Mouse (Mus musculus): ENCODE measurements around the gene Trpc4ap. TPM values are rescaled to one million over a fixed set of nuclear protein-coding genes. Genes with fewer than 3 reads are reported as not detected.

Gene Trpc4ap
- polyA plus RNA-seq, 1 experiment from 2014 or later: 177 TPM

DNA sequence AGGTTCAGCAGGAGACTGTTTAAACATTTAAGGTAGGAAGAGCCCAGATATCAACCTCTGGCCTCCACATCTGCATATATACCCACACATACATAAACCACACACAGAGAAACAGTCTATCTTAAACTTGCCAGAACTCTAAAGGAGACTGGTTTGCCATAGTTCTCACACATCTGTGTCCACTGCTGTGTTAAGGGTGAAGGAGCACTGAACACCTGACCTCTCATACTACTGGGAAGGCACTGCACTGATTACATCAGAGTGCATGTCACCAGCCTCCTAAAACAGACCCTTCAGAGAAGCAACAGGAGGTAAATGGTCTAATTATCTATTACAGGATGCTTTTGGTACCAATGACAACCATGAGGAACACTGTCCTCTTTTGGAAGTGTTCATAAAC lies 55.3 kb downstream of the Trpc4ap start:
- peaks cover 96% of the 10 kb centered on the region for H3K36me3 ChIP-seq
- H3K27ac ChIP-seq: no peak overlapping the region
- H3K27me3 ChIP-seq: peaks cover 21% of the 10 kb centered on the region
- H3K4me1 ChIP-seq: no peaks in the 10 kb centered on the region
- H3K9me3 ChIP-seq: no peaks in the 10 kb centered on the region
- no peak overlapping the region for H3K4me3 ChIP-seq
- no peak for ATAC-seq (ENCODE audit: insufficient number of reproducible peaks, insufficient read depth, low FRiP score, low TSS enrichment)
- no peak overlapping the region for H3K9ac ChIP-seq
- H3K4me2 ChIP-seq (replicated peaks): no peak overlapping the region

DNA sequence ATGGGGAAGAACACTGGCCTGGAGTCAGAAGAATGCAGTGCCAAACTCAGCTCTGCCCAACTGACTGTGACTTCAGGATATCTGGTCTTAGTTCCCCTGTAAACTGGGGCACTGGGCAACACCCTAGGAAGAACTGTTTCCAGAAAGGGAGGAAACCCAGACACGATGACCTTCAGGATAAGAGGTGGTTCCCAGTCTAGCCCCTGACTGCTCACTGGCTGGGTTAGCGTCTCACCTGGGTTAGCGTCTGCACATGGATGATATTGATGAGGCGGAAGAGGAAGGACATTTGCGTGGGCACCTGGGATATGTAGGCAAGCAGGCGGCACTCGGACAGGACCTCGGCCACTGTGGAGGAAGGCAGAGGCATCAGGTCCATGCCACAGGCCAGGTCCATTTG lies 56.2 kb downstream of the Trpc4ap start:
- Histone ChIP-seq H3K27ac (no peak overlapping the region), H3K9me3 (no peaks in the 10 kb centered on the region), H3K9ac (no peak overlapping the region), H3K4me3 (no peak overlapping the region), H3K36me3 (peaks cover 93% of the 10 kb centered on the region), H3K4me2 (replicated peaks) (no peak overlapping the region), H3K4me1 (no peaks in the 10 kb centered on the region), H3K27me3 (peaks cover 30% of the 10 kb centered on the region)
- 93% methylated on average over 8 of the region's 8 CpGs for WGBS
- ATAC-seq (ENCODE audit: insufficient number of reproducible peaks, insufficient read depth, low FRiP score, low TSS enrichment): no peak

DNA sequence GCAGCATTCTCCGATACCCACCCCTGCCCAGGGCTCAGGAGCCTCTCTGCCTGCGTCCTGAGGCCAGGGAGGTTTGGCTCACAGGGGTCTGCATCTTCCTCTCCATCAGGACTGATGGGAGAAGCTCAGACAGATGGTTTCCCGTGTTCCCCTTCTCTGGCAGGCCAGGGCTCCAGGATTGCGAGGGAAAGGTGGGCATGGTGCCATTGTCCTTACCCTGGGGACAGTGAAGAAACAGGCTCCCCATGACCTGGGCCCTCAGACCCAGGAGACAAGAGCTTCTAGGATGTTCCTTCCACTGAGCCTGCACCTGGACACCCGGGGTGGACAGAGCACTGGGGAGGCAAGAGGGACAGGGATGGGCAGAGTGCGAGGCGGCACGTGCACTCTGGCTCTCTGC lies 57.6 kb downstream of the Trpc4ap start:
- 88% methylated on average over 8 of the region's 8 CpGs for WGBS
- H3K9me3 ChIP-seq: no peaks in the 10 kb centered on the region
- peaks cover 9% of the 10 kb centered on the region; the same call in 1 of the 2 replicates for H3K4me1 ChIP-seq
- H3K4me2 ChIP-seq (replicated peaks): no peak overlapping the region
- H3K27ac ChIP-seq: no peak overlapping the region
- H3K9ac ChIP-seq: no peak overlapping the region
- no peak overlapping the region for H3K4me3 ChIP-seq
- H3K27me3 ChIP-seq: peaks cover 44% of the 10 kb centered on the region
- H3K36me3 ChIP-seq: peaks cover 79% of the 10 kb centered on the region
- ATAC-seq (ENCODE audit: insufficient number of reproducible peaks, insufficient read depth, low FRiP score, low TSS enrichment): no peak

GRCm38 (mm10) chr2:155633731-155634130 lies 58.5 kb downstream of the Trpc4ap start:
- WGBS: 95% methylated on average over 9 of the region's 9 CpGs
- peaks cover 71% of the 10 kb centered on the region for H3K36me3 ChIP-seq

GRCm38 (mm10) chr2:155633121-155633520 lies 59.1 kb downstream of the Trpc4ap start:
- peaks cover 20% of the 10 kb centered on the region; the same call in 1 of the 2 replicates for H3K4me1 ChIP-seq
- H3K9ac ChIP-seq: no peak overlapping the region
- WGBS: 61% methylated on average over 19 of the region's 19 CpGs
- H3K27me3 ChIP-seq: peaks cover 58% of the 10 kb centered on the region
- no peak overlapping the region for H3K4me3 ChIP-seq
- H3K27ac ChIP-seq: no peak overlapping the region
- no peak for ATAC-seq (ENCODE audit: insufficient number of reproducible peaks, insufficient read depth, low FRiP score, low TSS enrichment)
- peaks cover 66% of the 10 kb centered on the region for H3K36me3 ChIP-seq
- H3K4me2 ChIP-seq (replicated peaks): no peak overlapping the region
- no peaks in the 10 kb centered on the region for H3K9me3 ChIP-seq

More at GRCm38 (mm10) chr2:155633731-155634130, 58.5 kb downstream of the Trpc4ap start:
- Histone ChIP-seq H3K27ac (no peak overlapping the region), H3K9me3 (no peaks in the 10 kb centered on the region), H3K9ac (no peak overlapping the region), H3K4me2 (replicated peaks) (no peak overlapping the region), H3K27me3 (peaks cover 52% of the 10 kb centered on the region), H3K4me3 (no peak overlapping the region), H3K4me1 (peaks cover 17% of the 10 kb centered on the region; the same call in 1 of the 2 replicates)
- no peak for ATAC-seq (ENCODE audit: insufficient number of reproducible peaks, insufficient read depth, low FRiP score, low TSS enrichment)

- H3K27me3 ChIP-seq: peaks cover 66% of the 10 kb centered on the region
- peaks cover 20% of the 10 kb centered on the region; the same call in 1 of the 2 replicates for H3K4me1 ChIP-seq
- WGBS: 68% methylated on average over 30 of the region's 30 CpGs
- H3K36me3 ChIP-seq: peaks cover 58% of the 10 kb centered on the region
- no peak overlapping the region for H3K4me2 ChIP-seq (replicated peaks)
- no peak overlapping the region for H3K9ac ChIP-seq
- H3K27ac ChIP-seq: no peak overlapping the region
- no peaks in the 10 kb centered on the region for H3K9me3 ChIP-seq
- ATAC-seq (ENCODE audit: insufficient number of reproducible peaks, insufficient read depth, low FRiP score, low TSS enrichment): no peak
- H3K4me3 ChIP-seq: no peak overlapping the region
Measured at GRCm38 (mm10) chr2:155632138-155632936, 59.8 kb downstream of the Trpc4ap start.

DNA sequence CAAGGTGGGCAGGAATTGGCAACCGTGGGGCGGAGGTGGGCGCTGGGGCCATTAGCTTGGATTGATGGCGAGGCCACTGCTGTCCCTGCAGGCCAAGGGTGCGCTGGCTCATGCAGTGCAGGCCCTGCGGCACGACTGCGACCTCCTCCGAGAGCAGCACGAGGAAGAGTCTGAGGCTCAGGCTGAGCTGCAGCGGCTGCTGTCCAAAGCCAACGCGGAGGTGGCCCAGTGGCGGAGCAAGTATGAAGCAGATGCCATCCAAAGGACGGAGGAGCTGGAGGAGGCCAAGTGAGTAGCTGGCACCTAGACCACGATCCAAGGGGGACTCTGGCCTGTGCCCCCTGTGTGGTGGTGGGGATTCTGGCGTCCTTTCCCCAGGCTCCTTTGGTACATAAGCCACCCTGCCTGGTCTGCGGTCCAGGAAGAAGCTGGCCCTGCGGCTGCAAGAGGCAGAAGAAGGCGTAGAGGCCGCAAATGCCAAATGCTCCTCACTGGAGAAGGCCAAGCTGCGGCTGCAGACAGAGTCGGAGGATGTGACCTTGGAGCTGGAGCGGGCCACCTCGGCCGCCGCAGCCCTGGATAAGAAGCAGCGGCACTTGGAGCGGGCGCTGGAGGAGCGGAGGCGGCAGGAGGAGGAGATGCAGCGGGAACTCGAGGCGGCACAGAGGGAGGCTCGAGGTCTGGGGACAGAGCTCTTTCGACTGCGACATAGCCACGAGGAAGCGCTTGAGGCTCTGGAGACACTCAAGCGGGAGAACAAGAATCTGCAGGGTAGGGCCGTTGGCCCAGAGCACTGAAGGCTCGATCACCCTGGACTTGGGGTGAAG lies 61.4 kb downstream of the Trpc4ap start:
- WGBS: 19% methylated on average over 43 of the region's 43 CpGs
- H3K4me1 ChIP-seq: peaks cover 20% of the 10 kb centered on the region; the same call in 1 of the 2 replicates
- peak overlapping the region; percentile 27; the same call in 1 of the 2 replicates for H3K9ac ChIP-seq
- no peak for ATAC-seq (ENCODE audit: insufficient number of reproducible peaks, insufficient read depth, low FRiP score, low TSS enrichment)
- H3K27me3 ChIP-seq: peaks cover 79% of the 10 kb centered on the region
- no peak overlapping the region for H3K4me3 ChIP-seq
- peaks cover 44% of the 10 kb centered on the region for H3K36me3 ChIP-seq
- H3K4me2 ChIP-seq (replicated peaks): no peak overlapping the region; the same call in 1 of the 2 replicates
- H3K9me3 ChIP-seq: no peaks in the 10 kb centered on the region
- no peak overlapping the region for H3K27ac ChIP-seq

GRCm38 (mm10) chr2:155630153-155630552 lies 62.0 kb downstream of the Trpc4ap start:
- WGBS: 18% methylated on average over 20 of the region's 20 CpGs
- ATAC-seq (ENCODE audit: insufficient number of reproducible peaks, insufficient read depth, low FRiP score, low TSS enrichment): no peak
- H3K9ac ChIP-seq: peak overlapping the region; percentile 27; the same call in 1 of the 2 replicates
- H3K4me2 ChIP-seq (replicated peaks): no peak overlapping the region; the same call in 1 of the 2 replicates
- H3K27ac ChIP-seq: no peak overlapping the region
- H3K4me1 ChIP-seq: peaks cover 20% of the 10 kb centered on the region; the same call in 1 of the 2 replicates
- H3K4me3 ChIP-seq: no peak overlapping the region
- no peaks in the 10 kb centered on the region for H3K9me3 ChIP-seq
- H3K36me3 ChIP-seq: peaks cover 37% of the 10 kb centered on the region
- peaks cover 84% of the 10 kb centered on the region for H3K27me3 ChIP-seq

GRCm38 (mm10) chr2:155629231-155629661 lies 62.9 kb downstream of the Trpc4ap start:
- WGBS: 1% methylated on average over 35 of the region's 35 CpGs
- no peak for ATAC-seq (ENCODE audit: insufficient number of reproducible peaks, insufficient read depth, low FRiP score, low TSS enrichment)
- H3K36me3 ChIP-seq: peaks cover 28% of the 10 kb centered on the region
- H3K9me3 ChIP-seq: no peaks in the 10 kb centered on the region
- peaks cover 84% of the 10 kb centered on the region for H3K27me3 ChIP-seq
- H3K9ac ChIP-seq: peak overlapping the region; percentile 43; the same call in 1 of the 2 replicates
- H3K4me3 ChIP-seq: peak overlapping the region; percentile 36
- peak overlapping the region; percentile 66 for H3K4me2 ChIP-seq (replicated peaks)
- peaks cover 20% of the 10 kb centered on the region; the same call in 1 of the 2 replicates for H3K4me1 ChIP-seq
- H3K27ac ChIP-seq: no peak overlapping the region

DNA sequence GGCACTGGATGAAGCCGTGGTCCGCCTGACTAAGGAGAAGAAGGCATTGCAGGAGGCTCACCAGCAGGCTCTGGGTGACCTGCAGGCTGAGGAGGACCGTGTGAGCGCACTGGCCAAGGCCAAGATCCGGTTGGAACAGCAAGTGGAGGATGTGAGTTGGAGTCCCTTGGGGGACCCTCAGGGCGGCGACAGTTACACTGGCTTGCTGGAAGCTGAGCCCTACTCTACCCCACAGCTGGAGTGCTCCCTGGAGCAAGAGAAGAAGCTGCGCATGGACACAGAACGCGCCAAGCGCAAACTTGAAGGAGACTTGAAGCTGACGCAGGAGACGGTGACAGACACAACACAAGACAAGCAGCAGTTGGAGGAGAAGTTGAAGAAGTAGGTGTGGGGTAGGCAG lies 63.7 kb downstream of the Trpc4ap start:
- Histone ChIP-seq H3K4me2 (replicated peaks) (no peak overlapping the region; the same call in 1 of the 2 replicates), H3K4me3 (peak overlapping the region; percentile 36; the same call in 1 of the 2 replicates), H3K9me3 (no peaks in the 10 kb centered on the region), H3K9ac (0 out of 2 replicates have a peak overlapping the region, but pooled peaks have one; percentile 43), H3K27me3 (peaks cover 80% of the 10 kb centered on the region), H3K27ac (no peak overlapping the region), H3K36me3 (peaks cover 21% of the 10 kb centered on the region), H3K4me1 (peaks cover 20% of the 10 kb centered on the region; the same call in 1 of the 2 replicates)
- ATAC-seq (ENCODE audit: insufficient number of reproducible peaks, insufficient read depth, low FRiP score, low TSS enrichment): no peak
- 69% methylated on average over 13 of the region's 13 CpGs for WGBS

DNA sequence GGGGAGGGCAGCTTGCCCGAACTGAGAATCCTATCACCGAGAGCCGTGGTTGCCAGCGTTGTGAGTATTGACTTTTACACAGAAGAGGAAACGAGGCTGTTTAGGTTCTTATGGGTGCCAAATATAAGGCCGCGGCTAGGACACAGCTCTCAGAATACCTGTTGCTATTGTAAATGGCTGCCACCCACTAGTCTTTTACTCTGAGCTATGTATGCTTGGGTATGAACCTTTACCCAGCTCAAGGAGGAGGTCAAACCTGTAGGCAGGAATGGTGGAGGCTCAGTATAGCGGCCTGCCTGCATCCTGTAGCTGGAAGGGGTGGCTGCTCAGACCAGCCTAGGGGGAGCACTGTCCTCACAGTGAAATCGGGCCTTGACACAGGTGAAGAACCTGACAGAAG lies 64.1 kb downstream of the Trpc4ap start:
- Histone ChIP-seq H3K27ac (no peak overlapping the region), H3K9ac (no peak overlapping the region), H3K4me3 (no peak overlapping the region), H3K9me3 (no peaks in the 10 kb centered on the region), H3K4me2 (replicated peaks) (no peak overlapping the region), H3K27me3 (peaks cover 76% of the 10 kb centered on the region), H3K36me3 (peaks cover 18% of the 10 kb centered on the region), H3K4me1 (peaks cover 20% of the 10 kb centered on the region; the same call in 1 of the 2 replicates)
- WGBS: 80% methylated on average over 9 of the region's 9 CpGs
- ATAC-seq (ENCODE audit: insufficient number of reproducible peaks, insufficient read depth, low FRiP score, low TSS enrichment): no peak

All from embryonic facial prominence, embryonic 12.5 days (tissue).